ENCODE assay signal across 15 mouse cellular contexts in the genomic region with DNA sequence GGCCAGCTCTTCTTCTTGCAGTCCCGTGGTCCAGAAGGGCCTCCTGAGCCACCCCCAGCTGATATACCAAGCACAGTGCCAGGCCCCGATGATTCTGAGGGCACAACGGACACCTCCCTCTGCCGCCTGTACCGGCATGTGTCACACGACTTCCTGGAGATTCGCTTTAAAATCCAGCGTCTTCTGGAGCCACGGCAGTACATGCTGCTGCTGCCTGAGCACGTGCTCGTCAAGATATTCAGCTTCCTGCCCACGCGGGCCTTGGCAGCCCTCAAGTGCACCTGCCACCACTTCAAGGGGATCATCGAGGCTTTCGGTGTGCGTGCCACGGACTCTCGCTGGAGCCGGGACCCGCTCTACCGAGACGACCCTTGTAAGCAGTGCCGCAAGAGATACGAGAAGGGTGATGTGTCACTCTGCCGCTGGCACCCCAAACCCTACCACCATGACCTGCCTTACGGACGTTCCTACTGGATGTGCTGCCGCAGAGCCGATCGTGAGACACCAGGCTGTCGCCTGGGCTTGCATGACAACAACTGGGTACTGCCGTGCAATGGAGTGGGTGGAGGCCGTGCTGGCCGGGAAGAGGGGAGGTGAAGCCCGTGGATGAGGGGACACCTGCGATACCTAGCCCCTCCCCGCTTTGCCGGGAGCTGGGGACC. TPM values are rescaled to one million over a fixed set of nuclear protein-coding genes. Genes with fewer than 3 reads are reported as not detected.
A peak's percentile ranks its signal among the peaks of the same experiment; 100 is the strongest.
DNase-seq lines count a peak whose midpoint lies in the region; ATAC-seq and TF ChIP-seq lines count a peak whose summit lies in the region.
"Had no signal": no experiment of that assay in that cellular context is flagged by ENCODE, and none has a peak within 500 bp of the region (broad histone marks: within the 10 kb centered on the region; RNA-seq: fewer than 3 reads in every experiment).

No protein-coding gene starts in this region.

- WGBS in midbrain, embryonic 12.5 days: 92% methylated on average over 38 of the region's 38 CpGs
- WGBS in midbrain, embryonic 11.5 days: 93% methylated on average over 38 of the region's 38 CpGs

- 0 out of 2 replicates have a peak, but pooled peaks have one; percentile 20 for ATAC-seq in midbrain, embryonic 12.5 days (ENCODE audit: low FRiP score, low read depth)
- ATAC-seq in midbrain, embryonic 11.5 days (ENCODE audit: low FRiP score): no peak
- peak; percentile 17; the same call in 1 of the 2 replicates for ATAC-seq in neutrophil, adult 5-6 weeks (ENCODE audit: extremely low read depth, insufficient number of reproducible peaks, low FRiP score, poor library complexity, severe bottlenecking)
- ATAC-seq: intestine, embryonic 16.5 days; liver, postnatal 0 days had no signal

- no peak overlapping the region for H3K27ac ChIP-seq in midbrain, embryonic 12.5 days (replicated peaks)
- H3K27ac ChIP-seq in midbrain, embryonic 11.5 days (ENCODE audit: low read depth, low read length): no peak overlapping the region
- no peak overlapping the region for H3K27ac ChIP-seq in gastrocnemius, adult 2 months
- H3K27ac ChIP-seq: hindbrain, embryonic 10.5 days had no signal

- H3K27me3 ChIP-seq in midbrain, embryonic 12.5 days: no peaks in the 10 kb centered on the region
- H3K27me3 ChIP-seq in midbrain, embryonic 11.5 days (ENCODE audit: control insufficient read depth, insufficient read depth, low read length): no peaks in the 10 kb centered on the region
- H3K27me3 ChIP-seq: heart, embryonic 12.5 days had no signal

- peaks cover 58% of the 10 kb centered on the region for H3K36me3 ChIP-seq in midbrain, embryonic 12.5 days
- peaks cover 17% of the 10 kb centered on the region for H3K36me3 ChIP-seq in midbrain, embryonic 11.5 days (ENCODE audit: control insufficient read depth, insufficient read depth, low read length)

- no peaks in the 10 kb centered on the region for H3K9me3 ChIP-seq in midbrain, embryonic 12.5 days
- H3K9me3 ChIP-seq in midbrain, embryonic 11.5 days (ENCODE audit: control insufficient read depth, low read length): no peaks in the 10 kb centered on the region
- H3K9me3 ChIP-seq: heart, embryonic 12.5 days; hindbrain, embryonic 10.5 days had no signal

- H3K4me3 ChIP-seq in midbrain, embryonic 12.5 days: no peak overlapping the region
- no peak overlapping the region for H3K4me3 ChIP-seq in midbrain, embryonic 11.5 days (ENCODE audit: low read depth, low read length)
- H3K4me3 ChIP-seq in gastrocnemius, adult 2 months: no peak overlapping the region
- H3K4me3 ChIP-seq: heart, embryonic 12.5 days; hindbrain, embryonic 10.5 days had no signal

- peak; percentile 94 for DNase-seq in heart, adult 11 months
- DNase-seq in heart, postnatal 10 days: no peak
- no peak for DNase-seq in midbrain, embryonic 11.5 days (ENCODE audit: low spot score, missing footprints)
- peak; percentile 79 for DNase-seq in brain, adult 2 months (ENCODE audit: low read depth, low spot score)
- DNase-seq in gastrocnemius, adult 2 months: no peak
- DNase-seq in adrenal gland, adult 2 months: no peak
- DNase-seq: gastrocnemius, postnatal 25 days had no signal

- TF ChIP-seq CTCF in gastrocnemius, adult 2 months (IDR thresholded peaks at IDR 0.05): no peak

- peaks cover 3% of the 10 kb centered on the region; the same call in 1 of the 2 replicates for H3K4me1 ChIP-seq in midbrain, embryonic 12.5 days
- H3K4me1 ChIP-seq in midbrain, embryonic 11.5 days (ENCODE audit: control insufficient read depth, insufficient read depth, low read length): no peaks in the 10 kb centered on the region

- no peak overlapping the region for H3K9ac ChIP-seq in midbrain, embryonic 12.5 days (replicated peaks)
- no peak overlapping the region for H3K9ac ChIP-seq in midbrain, embryonic 11.5 days (ENCODE audit: low read length)
- H3K9ac ChIP-seq: heart, embryonic 12.5 days; liver, postnatal 0 days had no signal

- H3K4me2 ChIP-seq in midbrain, embryonic 12.5 days (replicated peaks): no peak overlapping the region
- no peak overlapping the region for H3K4me2 ChIP-seq in midbrain, embryonic 11.5 days
- H3K4me2 ChIP-seq: heart, embryonic 12.5 days had no signal

- intact Hi-C loops in heart, postnatal 10 days (cut with DNase I): no loop called here
- intact Hi-C loops in gastrocnemius, adult 2 months (cut with DNase I): loop anchor here (5.0 kb wide), 1 partner anchor 65 kb away; no protein-coding TSS in a partner anchor

RNA-seq across cellular contexts. Expression of a gene that starts 12.3 kb away (rescaled TPM):
- 1 to 10 TPM; 6.4 to 8.2 TPM for total RNA-seq in heart, postnatal 10 days (2021)
- polyA plus RNA-seq in midbrain, embryonic 12.5 days (2016; fragmentation: Nextera tagmentation; extraction: Ambion mirVana): 21.0 and 22.0 TPM in 2 replicates
- polyA plus RNA-seq in midbrain, embryonic 11.5 days (2014; fragmentation: Nextera tagmentation; extraction: Ambion mirVana): 10.7 and 11.4 TPM in 2 replicates
- 3.8 and 5.3 TPM in 2 replicates for total RNA-seq in neutrophil, adult 5-6 weeks (2017)
- total RNA-seq in gastrocnemius, adult 2 months (2021): 1 to 10 TPM; 2.0 TPM
- 10 to 100 TPM; 14.0 to 21.2 TPM for total RNA-seq in adrenal gland, adult 2 months (2021)
- 24.6 and 26.3 TPM in 2 replicates for polyA plus RNA-seq in adrenal gland, adult 2 months (2012; rRNA removed)

RNA-seq across cellular contexts. Expression of a gene that starts 12.7 kb away (rescaled TPM):
- 10 to 100 TPM; 77.1 to 81.0 TPM for total RNA-seq in heart, postnatal 10 days (2021)
- 136 and 139 TPM in 2 replicates for polyA plus RNA-seq in midbrain, embryonic 12.5 days (2016; fragmentation: Nextera tagmentation; extraction: Ambion mirVana)
- 156 and 160 TPM in 2 replicates for polyA plus RNA-seq in midbrain, embryonic 11.5 days (2014; fragmentation: Nextera tagmentation; extraction: Ambion mirVana)
- total RNA-seq in neutrophil, adult 5-6 weeks (2017): 26.4 and 33.0 TPM in 2 replicates
- total RNA-seq in gastrocnemius, adult 2 months (2021): 10 to 100 TPM; 49.7 to 58.0 TPM
- 10 to 100 TPM; 78.3 to 93.6 TPM for total RNA-seq in adrenal gland, adult 2 months (2021)
- 5.3 and 7.9 TPM in 2 replicates for polyA plus RNA-seq in adrenal gland, adult 2 months (2012; rRNA removed)

RNA-seq across cellular contexts. Expression of a gene that starts 17.1 kb away (rescaled TPM):
- total RNA-seq in heart, postnatal 10 days (2021): 1 to 10 TPM; 5.5 to 7.6 TPM
- polyA plus RNA-seq in midbrain, embryonic 12.5 days (2016; fragmentation: Nextera tagmentation; extraction: Ambion mirVana): 20.6 and 21.9 TPM in 2 replicates
- polyA plus RNA-seq in midbrain, embryonic 11.5 days (2014; fragmentation: Nextera tagmentation; extraction: Ambion mirVana): 9.4 and 9.5 TPM in 2 replicates
- total RNA-seq in neutrophil, adult 5-6 weeks (2017): 11.3 and 13.3 TPM in 2 replicates
- total RNA-seq in gastrocnemius, adult 2 months (2021): 1 to 10 TPM; 2.3 to 3.0 TPM
- 10 to 100 TPM; 11.9 to 12.8 TPM for total RNA-seq in adrenal gland, adult 2 months (2021)
- polyA plus RNA-seq in adrenal gland, adult 2 months (2012; rRNA removed): 12.8 and 13.5 TPM in 2 replicates

RNA-seq across cellular contexts. Expression of a gene that starts 18.6 kb away (rescaled TPM):
- under 1 TPM; 0.07 to 0.19 TPM for total RNA-seq in heart, postnatal 10 days (2021)
- 1.1 and 1.3 TPM in 2 replicates for polyA plus RNA-seq in midbrain, embryonic 12.5 days (2016; fragmentation: Nextera tagmentation; extraction: Ambion mirVana)
- 0.46 and 0.58 TPM in 2 replicates for polyA plus RNA-seq in midbrain, embryonic 11.5 days (2014; fragmentation: Nextera tagmentation; extraction: Ambion mirVana)
- not detected in 2 replicates for total RNA-seq in neutrophil, adult 5-6 weeks (2017)
- not detected for total RNA-seq in gastrocnemius, adult 2 months (2021)
- total RNA-seq in adrenal gland, adult 2 months (2021): not detected
- polyA plus RNA-seq in adrenal gland, adult 2 months (2012; rRNA removed): 0.04 TPM in 1 of 2 replicates, not detected in the other
- total RNA-seq: gastrocnemius, postnatal 25 days had no signal
- polyA plus RNA-seq: liver, postnatal 0 days had no signal

RNA-seq across cellular contexts. Expression of a gene that starts 29.1 kb away (rescaled TPM):
- total RNA-seq in heart, postnatal 10 days (2021): under 1 TPM; 0.50 to 0.69 TPM
- polyA plus RNA-seq in midbrain, embryonic 12.5 days (2016; fragmentation: Nextera tagmentation; extraction: Ambion mirVana): 2.1 and 3.4 TPM in 2 replicates
- 0.58 and 0.75 TPM in 2 replicates for polyA plus RNA-seq in midbrain, embryonic 11.5 days (2014; fragmentation: Nextera tagmentation; extraction: Ambion mirVana)
- not detected in 2 replicates for total RNA-seq in neutrophil, adult 5-6 weeks (2017)
- total RNA-seq in gastrocnemius, adult 2 months (2021): not detected
- total RNA-seq in adrenal gland, adult 2 months (2021): under 1 TPM; 0.41 to 0.58 TPM
- 1.6 and 2.6 TPM in 2 replicates for polyA plus RNA-seq in adrenal gland, adult 2 months (2012; rRNA removed)
- total RNA-seq: gastrocnemius, postnatal 25 days; megakaryocyte-erythroid progenitor cell, adult 5-6 weeks had no signal
- polyA plus RNA-seq: limb, embryonic 11.5 days had no signal

Comparison
In these comparisons a context has a peak if more than half of its experiments do, and no peak if none do; other contexts are left out.
1. DNase-seq: peak in heart, adult 11 months (single experiment) and brain, adult 2 months (single experiment); none in heart, postnatal 10 days (0 of 2), midbrain, embryonic 11.5 days (single experiment), gastrocnemius, adult 2 months (single experiment) and adrenal gland, adult 2 months (single experiment).